Mouse (Mus musculus): ENCODE data around the gene Cela3a.

GRCm38 (mm10) chr4:137365356-137366062 lies 44.1 kb downstream of the Cela3a start:
- TF ChIP-seq POLR2A (IDR thresholded peaks at IDR 0.05; ENCODE audit: insufficient read depth, low read length) = no peak
- TF ChIP-seq CTCF (IDR thresholded peaks at IDR 0.05; ENCODE audit: low read depth, low read length) = no peak
